Mouse (Mus musculus): ENCODE data around the gene Cd22. TPM values are rescaled to one million over a fixed set of nuclear protein-coding genes. Genes with fewer than 3 reads are reported as not detected.

Cd22 gene
- polyA plus RNA-seq, 1 experiment from 2014 or later = 0.12 TPM

DNA sequence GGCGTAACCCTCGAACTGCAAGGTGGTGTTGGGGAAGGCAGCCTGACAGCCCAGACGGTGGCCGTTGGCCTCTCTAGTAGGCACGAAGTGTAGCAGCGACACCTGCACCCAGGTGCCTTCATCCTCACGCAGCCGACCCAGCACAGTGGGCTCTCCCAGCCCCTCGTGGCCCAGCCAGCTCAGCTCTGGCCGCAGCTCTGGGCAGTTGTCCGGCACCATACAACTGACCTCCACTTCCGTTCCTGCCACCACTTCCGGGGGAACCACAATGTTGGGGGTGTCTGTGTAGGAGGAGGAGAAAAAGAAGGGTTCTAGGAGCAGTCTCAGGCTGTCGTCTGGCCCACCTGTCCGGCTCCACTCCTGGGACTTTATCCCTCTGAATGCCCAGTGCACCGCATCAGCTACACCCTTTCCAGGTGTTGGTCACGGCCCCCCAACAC is 28.9 kb upstream of the Cd22 start:
- DNase-seq (ENCODE audit: low spot score) = no peak
- H3K27me3 ChIP-seq (replicated peaks; ENCODE audit: control insufficient read depth, insufficient read depth, low read length) = no peaks in the 10 kb centered on the region
- H3K9ac ChIP-seq (ENCODE audit: low read length) = no peak overlapping the region
- peak overlapping the region; percentile 15; the same call in 1 of the 2 replicates for H3K4me3 ChIP-seq (ENCODE audit: low read depth, low read length)
- WGBS = 27% methylated on average over 15 of the region's 17 CpGs
- peak overlapping the region; percentile 55 for H3K4me2 ChIP-seq (ENCODE audit: low read length)
- H3K4me1 ChIP-seq (replicated peaks; ENCODE audit: control insufficient read depth, insufficient read depth, low read length) = peaks cover 8% of the 10 kb centered on the region; the same call in 1 of the 2 replicates
- no peak overlapping the region for H3K27ac ChIP-seq (ENCODE audit: low read depth)
- no peaks in the 10 kb centered on the region for H3K36me3 ChIP-seq (ENCODE audit: control insufficient read depth, insufficient read depth, low read length)
- H3K9me3 ChIP-seq (ENCODE audit: control insufficient read depth, low read length) = no peaks in the 10 kb centered on the region
- peak; percentile 8; the same call in 1 of the 2 replicates for ATAC-seq (replicated peaks; ENCODE audit: low FRiP score, low TSS enrichment, low read depth)

GRCm38 (mm10) chr7:30908277-30908991 is 28.3 kb upstream of the Cd22 start:
- Histone ChIP-seq H3K9ac (ENCODE audit: low read length) (no peak overlapping the region), H3K27me3 (replicated peaks; ENCODE audit: control insufficient read depth, insufficient read depth, low read length) (no peaks in the 10 kb centered on the region), H3K4me2 (ENCODE audit: low read length) (peak overlapping the region; percentile 55), H3K36me3 (ENCODE audit: control insufficient read depth, insufficient read depth, low read length) (no peaks in the 10 kb centered on the region), H3K27ac (ENCODE audit: low read depth) (no peak overlapping the region), H3K4me1 (replicated peaks; ENCODE audit: control insufficient read depth, insufficient read depth, low read length) (peaks cover 8% of the 10 kb centered on the region; the same call in 1 of the 2 replicates), H3K4me3 (ENCODE audit: low read depth, low read length) (peak overlapping the region; percentile 15), H3K9me3 (ENCODE audit: control insufficient read depth, low read length) (no peaks in the 10 kb centered on the region)
- peak; percentile 61 for DNase-seq (ENCODE audit: low spot score)
- peak; percentile 78 for ATAC-seq (replicated peaks; ENCODE audit: low FRiP score, low TSS enrichment, low read depth)
- under 1% methylated on average over 26 of the region's 26 CpGs for WGBS

- WGBS = 48% methylated on average over 4 of the region's 4 CpGs
- DNase-seq (ENCODE audit: low spot score) = no peak
- H3K36me3 ChIP-seq (ENCODE audit: control insufficient read depth, insufficient read depth, low read length) = no peaks in the 10 kb centered on the region
- H3K27ac ChIP-seq (ENCODE audit: low read depth) = no peak overlapping the region
- H3K9me3 ChIP-seq (ENCODE audit: control insufficient read depth, low read length) = no peaks in the 10 kb centered on the region
- no peak overlapping the region for H3K4me2 ChIP-seq (ENCODE audit: low read length)
- ATAC-seq (replicated peaks; ENCODE audit: low FRiP score, low TSS enrichment, low read depth) = no peak
- no peak overlapping the region for H3K9ac ChIP-seq (ENCODE audit: low read length)
- H3K27me3 ChIP-seq (replicated peaks; ENCODE audit: control insufficient read depth, insufficient read depth, low read length) = no peaks in the 10 kb centered on the region
- H3K4me3 ChIP-seq (ENCODE audit: low read depth, low read length) = no peak overlapping the region
- H3K4me1 ChIP-seq (replicated peaks; ENCODE audit: control insufficient read depth, insufficient read depth, low read length) = peaks cover 8% of the 10 kb centered on the region; the same call in 1 of the 2 replicates
Observed at GRCm38 (mm10) chr7:30904042-30904441, 23.9 kb upstream of the Cd22 start.

DNA sequence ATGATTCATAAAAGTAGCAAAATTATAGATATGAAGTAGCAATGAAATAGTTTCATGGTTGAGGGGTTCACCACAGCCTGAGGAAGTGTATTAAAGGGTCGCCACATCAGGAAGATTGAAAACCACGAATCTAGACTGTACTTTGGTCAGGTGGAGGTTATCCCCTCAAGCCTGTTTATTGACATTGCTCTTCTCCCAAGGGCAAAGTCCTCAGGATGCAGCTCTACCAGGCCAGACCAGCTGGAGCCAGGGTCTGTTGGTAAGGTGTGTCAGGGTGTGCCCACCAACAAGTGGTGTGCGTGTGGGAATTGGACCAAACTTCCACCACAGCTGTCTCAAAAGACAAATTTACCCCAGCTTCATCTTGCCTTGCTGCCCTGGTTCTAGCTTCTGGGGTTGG is 15.1 kb upstream of the Cd22 start:
- 83% methylated on average over 3 of the region's 3 CpGs for WGBS
- DNase-seq (ENCODE audit: low spot score) = no peak

DNA sequence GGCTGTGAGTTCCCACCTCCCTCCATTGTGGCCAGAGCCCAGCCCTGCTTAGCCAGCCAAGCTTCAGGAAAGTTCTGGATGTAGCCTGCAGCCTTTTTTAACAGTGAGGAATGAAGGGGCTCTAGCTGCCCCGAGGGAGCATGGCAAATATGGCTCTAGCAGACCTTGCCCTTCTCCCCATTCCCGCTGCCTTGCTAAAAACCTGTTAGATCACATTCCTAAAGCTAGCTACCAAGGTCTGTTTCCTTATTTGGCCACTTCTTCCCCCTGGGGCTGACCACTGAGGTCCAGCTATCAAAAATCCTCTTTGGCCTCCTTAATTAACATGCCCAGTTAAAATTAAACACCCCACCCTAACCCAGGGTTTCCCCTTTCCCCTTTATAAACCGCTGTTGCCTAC is 12.4 kb upstream of the Cd22 start:
- no peak overlapping the region for H3K27ac ChIP-seq (ENCODE audit: low read depth)
- H3K36me3 ChIP-seq (ENCODE audit: control insufficient read depth, insufficient read depth, low read length) = no peaks in the 10 kb centered on the region
- H3K9me3 ChIP-seq (ENCODE audit: control insufficient read depth, low read length) = no peaks in the 10 kb centered on the region
- H3K4me3 ChIP-seq (ENCODE audit: low read depth, low read length) = no peak overlapping the region
- no peak overlapping the region for H3K9ac ChIP-seq (ENCODE audit: low read length)
- H3K4me1 ChIP-seq (replicated peaks; ENCODE audit: control insufficient read depth, insufficient read depth, low read length) = no peaks in the 10 kb centered on the region
- ATAC-seq (replicated peaks; ENCODE audit: low FRiP score, low TSS enrichment, low read depth) (no peak), DNase-seq (ENCODE audit: low spot score) (no peak)
- no peak overlapping the region for H3K4me2 ChIP-seq (ENCODE audit: low read length)
- 65% methylated on average over 3 of the region's 3 CpGs for WGBS
- H3K27me3 ChIP-seq (replicated peaks; ENCODE audit: control insufficient read depth, insufficient read depth, low read length) = no peaks in the 10 kb centered on the region

More for the DNA sequence above, 15.1 kb upstream of the Cd22 start:
- Histone ChIP-seq H3K36me3 (ENCODE audit: control insufficient read depth, insufficient read depth, low read length) (no peaks in the 10 kb centered on the region), H3K4me2 (ENCODE audit: low read length) (no peak overlapping the region), H3K27ac (ENCODE audit: low read depth) (no peak overlapping the region), H3K4me1 (replicated peaks; ENCODE audit: control insufficient read depth, insufficient read depth, low read length) (no peaks in the 10 kb centered on the region), H3K9me3 (ENCODE audit: control insufficient read depth, low read length) (no peaks in the 10 kb centered on the region), H3K9ac (ENCODE audit: low read length) (no peak overlapping the region), H3K4me3 (ENCODE audit: low read depth, low read length) (no peak overlapping the region), H3K27me3 (replicated peaks; ENCODE audit: control insufficient read depth, insufficient read depth, low read length) (no peaks in the 10 kb centered on the region)
- no peak for ATAC-seq (replicated peaks; ENCODE audit: low FRiP score, low TSS enrichment, low read depth)

DNA sequence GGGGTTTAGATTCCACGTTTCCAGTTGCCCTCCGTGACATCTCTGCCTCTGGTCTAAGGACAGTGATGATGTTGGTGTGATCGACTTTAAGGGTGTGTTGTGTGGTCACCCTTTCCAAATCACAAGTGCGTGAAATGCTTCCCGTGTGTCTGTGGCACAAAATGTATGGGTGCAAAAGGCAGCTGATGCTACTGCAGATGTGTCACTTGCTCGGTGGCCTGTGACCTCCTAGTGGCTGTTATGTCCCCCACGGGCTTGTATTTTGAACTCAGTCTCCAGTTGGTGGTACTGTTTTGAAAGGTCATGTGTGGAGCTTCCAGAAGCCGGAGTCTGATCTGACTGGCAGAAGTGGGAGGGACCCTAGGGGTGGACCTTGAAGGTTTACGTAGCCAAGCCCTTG is 11.6 kb upstream of the Cd22 start:
- Histone ChIP-seq H3K27ac (ENCODE audit: low read depth) (no peak overlapping the region), H3K4me1 (replicated peaks; ENCODE audit: control insufficient read depth, insufficient read depth, low read length) (no peaks in the 10 kb centered on the region), H3K9ac (ENCODE audit: low read length) (no peak overlapping the region), H3K9me3 (ENCODE audit: control insufficient read depth, low read length) (no peaks in the 10 kb centered on the region), H3K27me3 (replicated peaks; ENCODE audit: control insufficient read depth, insufficient read depth, low read length) (no peaks in the 10 kb centered on the region), H3K4me3 (ENCODE audit: low read depth, low read length) (no peak overlapping the region), H3K4me2 (ENCODE audit: low read length) (no peak overlapping the region), H3K36me3 (ENCODE audit: control insufficient read depth, insufficient read depth, low read length) (no peaks in the 10 kb centered on the region)
- ATAC-seq (replicated peaks; ENCODE audit: low FRiP score, low TSS enrichment, low read depth) (no peak), DNase-seq (ENCODE audit: low spot score) (no peak)
- 80% methylated on average over 9 of the region's 9 CpGs for WGBS

DNA sequence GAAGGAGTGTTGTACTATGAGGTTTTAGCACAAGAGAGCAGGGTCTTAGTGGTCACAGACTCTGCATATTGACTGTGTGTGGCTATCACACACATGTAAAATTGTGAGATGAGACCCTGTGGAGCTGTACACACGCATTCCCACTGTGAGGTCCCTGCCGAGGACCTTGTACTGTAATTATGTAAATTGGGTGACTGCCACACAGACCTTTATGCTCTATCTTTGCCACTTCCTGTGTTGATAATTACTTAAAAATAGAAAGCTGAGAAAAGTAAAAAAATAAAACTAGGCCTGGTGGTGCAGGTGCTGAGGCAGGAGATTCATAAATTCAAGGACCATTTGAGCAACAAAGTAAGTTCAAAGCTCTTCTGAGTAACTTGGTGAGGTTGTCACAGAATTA is 10.5 kb upstream of the Cd22 start:
- 62% methylated on average over 2 of the region's 2 CpGs for WGBS
- Histone ChIP-seq H3K36me3 (ENCODE audit: control insufficient read depth, insufficient read depth, low read length) (no peaks in the 10 kb centered on the region), H3K27me3 (replicated peaks; ENCODE audit: control insufficient read depth, insufficient read depth, low read length) (no peaks in the 10 kb centered on the region), H3K4me1 (replicated peaks; ENCODE audit: control insufficient read depth, insufficient read depth, low read length) (no peaks in the 10 kb centered on the region), H3K27ac (ENCODE audit: low read depth) (no peak overlapping the region), H3K9me3 (ENCODE audit: control insufficient read depth, low read length) (no peaks in the 10 kb centered on the region), H3K4me3 (ENCODE audit: low read depth, low read length) (no peak overlapping the region), H3K4me2 (ENCODE audit: low read length) (no peak overlapping the region), H3K9ac (ENCODE audit: low read length) (no peak overlapping the region)
- DNase-seq (ENCODE audit: low spot score) (no peak), ATAC-seq (replicated peaks; ENCODE audit: low FRiP score, low TSS enrichment, low read depth) (no peak)

DNA sequence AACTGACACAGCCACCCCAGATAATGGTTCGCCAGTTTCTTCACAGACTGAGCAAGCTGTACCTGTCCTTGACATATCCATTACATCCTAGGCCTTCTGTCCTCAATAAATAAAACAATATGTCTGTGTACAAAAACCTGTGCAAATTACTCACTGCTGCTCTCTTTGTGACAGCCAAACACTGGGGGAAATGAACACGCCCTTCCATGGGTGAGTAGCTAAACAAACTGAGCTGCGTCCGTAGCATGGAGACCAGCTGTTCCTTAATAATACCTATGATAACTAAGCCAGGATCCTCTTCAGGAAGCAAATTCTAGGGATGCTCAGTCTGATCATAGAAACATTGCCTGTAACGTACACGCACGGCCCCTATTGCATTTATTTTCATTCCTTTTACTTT is 8.6 kb upstream of the Cd22 start:
- no peaks in the 10 kb centered on the region for H3K36me3 ChIP-seq (ENCODE audit: control insufficient read depth, insufficient read depth, low read length)
- H3K4me1 ChIP-seq (replicated peaks; ENCODE audit: control insufficient read depth, insufficient read depth, low read length) = no peaks in the 10 kb centered on the region
- no peak overlapping the region for H3K9ac ChIP-seq (ENCODE audit: low read length)
- no peaks in the 10 kb centered on the region for H3K9me3 ChIP-seq (ENCODE audit: control insufficient read depth, low read length)
- H3K4me2 ChIP-seq (ENCODE audit: low read length) = no peak overlapping the region
- WGBS = 75% methylated on average over 7 of the region's 7 CpGs
- H3K27ac ChIP-seq (ENCODE audit: low read depth) = no peak overlapping the region
- ATAC-seq (replicated peaks; ENCODE audit: low FRiP score, low TSS enrichment, low read depth) (no peak), DNase-seq (ENCODE audit: low spot score) (no peak)
- H3K27me3 ChIP-seq (replicated peaks; ENCODE audit: control insufficient read depth, insufficient read depth, low read length) = no peaks in the 10 kb centered on the region
- no peak overlapping the region for H3K4me3 ChIP-seq (ENCODE audit: low read depth, low read length)

- DNase-seq (ENCODE audit: low spot score) = no peak
- Histone ChIP-seq H3K9me3 (ENCODE audit: control insufficient read depth, low read length) (no peaks in the 10 kb centered on the region), H3K27me3 (replicated peaks; ENCODE audit: control insufficient read depth, insufficient read depth, low read length) (no peaks in the 10 kb centered on the region), H3K4me3 (ENCODE audit: low read depth, low read length) (no peak overlapping the region), H3K36me3 (ENCODE audit: control insufficient read depth, insufficient read depth, low read length) (no peaks in the 10 kb centered on the region), H3K4me1 (replicated peaks; ENCODE audit: control insufficient read depth, insufficient read depth, low read length) (no peaks in the 10 kb centered on the region), H3K27ac (ENCODE audit: low read depth) (no peak overlapping the region), H3K9ac (ENCODE audit: low read length) (no peak overlapping the region), H3K4me2 (ENCODE audit: low read length) (no peak overlapping the region)
- no peak for ATAC-seq (replicated peaks; ENCODE audit: low FRiP score, low TSS enrichment, low read depth)
- WGBS = 85% methylated on average over 14 of the region's 14 CpGs
Observed at GRCm38 (mm10) chr7:30887568-30888188, 7.5 kb upstream of the Cd22 start.
